Mouse (Mus musculus): ENCODE data around the gene Olfr1023. TPM values are rescaled to one million over a fixed set of nuclear protein-coding genes. Genes with fewer than 3 reads are reported as not detected.

Olfr1023 gene
- total RNA-seq (2022) = not detected

- DNase-seq (ENCODE audit: low spot score in 2 of 2) = no peak
These were observed at the start of gene Olfr1023 for GRCm38 (mm10) chr2:85885340-85885739. TSS of gene Olfr1023 (plus strand) at chr2:85885640.

DNA sequence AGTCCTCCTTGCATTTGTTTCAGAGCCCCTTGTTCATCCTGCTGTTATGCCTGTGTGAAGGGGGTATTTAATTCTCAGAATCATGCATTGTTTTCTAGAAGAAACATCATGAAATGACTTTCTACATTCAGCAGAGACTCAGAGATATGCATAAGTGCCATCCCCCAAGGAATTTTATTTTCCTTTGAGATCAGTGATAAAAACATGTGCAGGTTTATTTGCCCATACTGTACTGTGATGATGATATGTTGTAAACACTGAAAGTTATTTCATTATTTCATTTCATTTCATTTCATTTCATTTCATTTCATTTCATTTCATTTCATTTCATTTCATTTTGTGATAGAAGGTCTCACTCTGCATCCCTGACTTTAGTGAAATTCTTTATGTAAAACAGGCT lies 40.1 kb upstream of the Olfr1023 start, which contains the start of gene Olfr1019:
Gene Olfr1019 (minus strand): TSS at position 101 of the 400 bp plus-strand sequence.
- DNase-seq (ENCODE audit: low spot score in 2 of 2) = no peak

GRCm38 (mm10) chr2:85846730-85847129 lies 38.7 kb upstream of the Olfr1023 start, which contains the start of gene Olfr1020:
TSS of gene Olfr1020 (plus strand) at chr2:85847030.
- no peak for DNase-seq (ENCODE audit: low spot score in 2 of 2)

- DNase-seq (ENCODE audit: low spot score in 2 of 2) = no peak
These were observed 17.1 kb upstream of the Olfr1023 start, which contains the start of gene Olfr1022 for GRCm38 (mm10) chr2:85868294-85868693. TSS of gene Olfr1022 (plus strand) at chr2:85868594.

GRCm38 (mm10) chr2:85904952-85905351 lies 19.5 kb downstream of the Olfr1023 start, which contains the start of gene Olfr1024:
TSS of gene Olfr1024 (minus strand) at chr2:85905052.
- no peak for DNase-seq (ENCODE audit: low spot score in 2 of 2)

- no peak for DNase-seq (ENCODE audit: low spot score in 2 of 2)
These were observed 27.8 kb downstream of the Olfr1023 start for GRCm38 (mm10) chr2:85913197-85913596.

GRCm38 (mm10) chr2:85914893-85915292 lies 29.5 kb downstream of the Olfr1023 start, which contains the start of gene Olfr1025-ps1:
TSS of gene Olfr1025-ps1 (plus strand) at chr2:85915193.
- no peak for DNase-seq (ENCODE audit: low spot score in 2 of 2)

- no peak for DNase-seq (ENCODE audit: low spot score in 2 of 2)
These were observed 35.8 kb downstream of the Olfr1023 start, which contains the start of gene Olfr1026 for GRCm38 (mm10) chr2:85921258-85921657. TSS of gene Olfr1026 (plus strand) at chr2:85921558.

Other genes with a start within 250 kb of the Olfr1023 start
- not detected for gene Olfr1002, start 234.9 kb upstream of the Olfr1023 start, total RNA-seq (2022)
- gene Olfr154, start 221.2 kb upstream of the Olfr1023 start, total RNA-seq (2022) = not detected
- not detected for gene Olfr1006, start 206.9 kb upstream of the Olfr1023 start, total RNA-seq (2022)
- gene Olfr1008, start 196.2 kb upstream of the Olfr1023 start, total RNA-seq (2022) = not detected
- gene Olfr1009, start 170.2 kb upstream of the Olfr1023 start, total RNA-seq (2022) = not detected
- not detected for gene Olfr1012, start 122.9 kb upstream of the Olfr1023 start, total RNA-seq (2022)
- not detected for gene Olfr1013, start 118.5 kb upstream of the Olfr1023 start, total RNA-seq (2022)
- gene Olfr1014, start 112.9 kb upstream of the Olfr1023 start, total RNA-seq (2022) = not detected
- not detected for gene Olfr1015, start 103.6 kb upstream of the Olfr1023 start, total RNA-seq (2022)
- not detected for gene Olfr1016, start 83.1 kb upstream of the Olfr1023 start, total RNA-seq (2022)
- gene Olfr1018, start 67.2 kb upstream of the Olfr1023 start, total RNA-seq (2022) = not detected
- not detected for gene Olfr1019, start 40.2 kb upstream of the Olfr1023 start, total RNA-seq (2022)
- not detected for gene Olfr1020, start 38.6 kb upstream of the Olfr1023 start, total RNA-seq (2022)
- not detected for gene Olfr1022, start 17.0 kb upstream of the Olfr1023 start, total RNA-seq (2022)
- not detected for gene Olfr1024, start 19.4 kb downstream of the Olfr1023 start, total RNA-seq (2022)
- not detected for gene Olfr1025-ps1, start 29.6 kb downstream of the Olfr1023 start, total RNA-seq (2022)
- gene Olfr1026, start 35.9 kb downstream of the Olfr1023 start, total RNA-seq (2022) = not detected
- gene Olfr1028, start 64.8 kb downstream of the Olfr1023 start, total RNA-seq (2022) = under 1 TPM in 2 of 4 experiments, not detected in 2; 0.09 to 0.11 TPM
- gene Olfr1029, start 88.3 kb downstream of the Olfr1023 start, total RNA-seq (2022) = under 1 TPM in 1 of 4 experiments, not detected in 3; 0.18 TPM
- gene Olfr1030, start 93.6 kb downstream of the Olfr1023 start, total RNA-seq (2022) = not detected
- not detected for gene Olfr1031, start 104.7 kb downstream of the Olfr1023 start, total RNA-seq (2022)
- gene Olfr1032, start 119.9 kb downstream of the Olfr1023 start, total RNA-seq (2022) = not detected
- gene Olfr1033, start 135.0 kb downstream of the Olfr1023 start, total RNA-seq (2022) = not detected
- not detected for gene Olfr1034, start 160.2 kb downstream of the Olfr1023 start, total RNA-seq (2022)
- not detected for gene Olfr1036, start 188.4 kb downstream of the Olfr1023 start, total RNA-seq (2022)
- not detected for gene Olfr1037, start 201.7 kb downstream of the Olfr1023 start, total RNA-seq (2022)

Data from left cerebral cortex, adult 8-10 months (tissue).